Mouse (Mus musculus) myocyte (in vitro differentiated cells): Measurements from ENCODE around the gene Inpp5d.

ENCODE experiments used
- MAX ChIP-seq: IDR thresholded peaks from one replicate; pipeline ENCODE4 v1.6.1; 2011; ENCODE audit warnings: low read depth, mild to moderate bottlenecking, control low read depth
- MYOD1 ChIP-seq, 3 experiments: IDR thresholded peaks; one replicate each; pipeline ENCODE4 v1.6.1; 2011; ENCODE audit warnings: control low read depth in 2 of 3, low read depth in 2 of 3, mild to moderate bottlenecking in 2 of 3, moderate library complexity in 1 of 3; ENCODE audit not compliant: insufficient read length in 2 of 3, control insufficient read depth in 1 of 3
- MYOG ChIP-seq, 3 experiments: IDR thresholded peaks; one replicate each; pipeline ENCODE4 v1.6.1; 2011; ENCODE audit warnings: control low read depth in 2 of 3, low read depth in 2 of 3, mild to moderate bottlenecking in 2 of 3; ENCODE audit not compliant: insufficient read length in 2 of 3, control insufficient read depth in 1 of 3, insufficient read depth in 1 of 3
- POLR2A ChIP-seq: IDR thresholded peaks from one replicate; pipeline ENCODE4 v1.6.1; 2011; ENCODE audit warnings: low read depth, mild to moderate bottlenecking, control low read depth, moderate library complexity; ENCODE audit not compliant: insufficient read length
- POLR2AphosphoS2 ChIP-seq: IDR thresholded peaks from one replicate; pipeline ENCODE4 v1.6.1; 2011; ENCODE audit warnings: low read depth, control low read depth; ENCODE audit not compliant: insufficient read length
- SRF ChIP-seq: IDR thresholded peaks from one replicate; pipeline ENCODE4 v1.6.1; 2011; ENCODE audit warnings: low read depth; ENCODE audit not compliant: control insufficient read depth, insufficient read length
- TCF12 ChIP-seq: IDR thresholded peaks from one replicate; pipeline ENCODE4 v1.6.1; 2011; ENCODE audit warnings: mild to moderate bottlenecking, control low read depth; ENCODE audit not compliant: poor library complexity, insufficient read depth, severe bottlenecking
- TCF3 ChIP-seq: IDR thresholded peaks from one replicate; pipeline ENCODE4 v1.6.1; 2011; ENCODE audit warnings: low read depth, control low read depth; ENCODE audit not compliant: insufficient read length
- USF1 ChIP-seq: IDR thresholded peaks from one replicate; pipeline ENCODE4 v1.6.1; 2011; ENCODE audit warnings: low read depth, mild to moderate bottlenecking, control low read depth, moderate library complexity

DNA sequence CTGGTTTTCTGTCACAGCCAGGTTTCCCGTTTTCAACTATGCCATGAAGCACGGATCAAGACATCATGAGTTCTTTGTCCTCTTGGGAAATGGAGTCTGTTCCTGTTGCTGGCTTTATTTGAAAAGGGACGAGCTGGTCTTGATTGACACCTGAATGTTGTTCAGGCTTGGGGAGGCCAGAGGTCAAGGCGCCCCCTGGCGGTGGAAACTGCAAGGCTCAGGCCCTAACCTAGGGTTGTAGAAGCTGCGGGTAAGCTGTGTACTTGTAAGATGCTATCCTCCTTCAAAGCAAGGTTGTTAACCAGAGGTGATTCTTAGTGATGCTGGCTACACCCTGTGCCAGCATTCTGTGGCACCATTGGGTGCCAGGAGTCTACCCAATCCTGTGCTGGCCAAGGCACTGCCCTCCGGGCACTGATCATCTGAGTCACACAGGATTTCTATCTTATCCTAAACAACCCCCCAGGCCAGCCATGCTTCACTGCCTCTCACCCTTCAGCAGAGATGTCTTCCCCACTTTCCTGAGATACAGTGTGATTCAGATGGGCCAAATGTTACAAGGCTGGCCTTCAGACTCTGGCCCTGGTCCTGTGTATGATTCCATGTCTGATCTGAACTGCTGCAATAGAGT is 11.6 kb upstream of the Inpp5d start:
- no peak for TF ChIP-seq POLR2A
- no peak for TF ChIP-seq MAX
- TF ChIP-seq MYOD1 (IDR thresholded peaks at IDR 0.05; ENCODE audit: control insufficient read depth in 1 of 3, insufficient read length in 2 of 3, low read depth in 2 of 3) = no peak
- no peak for TF ChIP-seq POLR2AphosphoS2
- TF ChIP-seq TCF12 = no peak
- no peak for TF ChIP-seq TCF3
- no peak for TF ChIP-seq USF1
- TF ChIP-seq SRF = no peak
- TF ChIP-seq MYOG (IDR thresholded peaks at IDR 0.05; ENCODE audit: control insufficient read depth in 1 of 3, insufficient read depth in 1 of 3, insufficient read length in 2 of 3, low read depth in 2 of 3) = no peak
